Mouse (Mus musculus): ENCODE data around the gene Nav2. TPM values are rescaled to one million over a fixed set of nuclear protein-coding genes. Genes with fewer than 3 reads are reported as not detected.

The Nav2 gene
- polyA plus RNA-seq, 1 experiment = 51.7 TPM

GRCm38 (mm10) chr7:49176590-49177201 lies 268.2 kb downstream of the Nav2 start:
- Histone ChIP-seq H3K4me3 (ENCODE audit: low read depth, low read length) (no peak overlapping the region), H3K36me3 (ENCODE audit: control insufficient read depth, insufficient read depth, low read length, poor library complexity, severe bottlenecking) (no peaks in the 10 kb centered on the region), H3K27me3 (ENCODE audit: control insufficient read depth, insufficient read depth, low read length, poor library complexity, severe bottlenecking) (no peaks in the 10 kb centered on the region), H3K9me3 (replicated peaks; ENCODE audit: control insufficient read depth, insufficient read depth, low read length, poor library complexity, severe bottlenecking) (no peaks in the 10 kb centered on the region), H3K9ac (ENCODE audit: low read depth, poor library complexity, severe bottlenecking) (no peak overlapping the region), H3K27ac (ENCODE audit: insufficient read depth, low read length) (no peak overlapping the region), H3K4me1 (ENCODE audit: control insufficient read depth, insufficient read depth, low read length) (no peaks in the 10 kb centered on the region)
- TF ChIP-seq CTCF (IDR thresholded peaks at IDR 0.05; ENCODE audit: low read depth, low read length) (no peak), EP300 (IDR thresholded peaks at IDR 0.05; ENCODE audit: insufficient read depth, low read depth, low read length) (no peak), POLR2A (IDR thresholded peaks at IDR 0.05; ENCODE audit: insufficient read depth, low read length) (no peak)

DNA sequence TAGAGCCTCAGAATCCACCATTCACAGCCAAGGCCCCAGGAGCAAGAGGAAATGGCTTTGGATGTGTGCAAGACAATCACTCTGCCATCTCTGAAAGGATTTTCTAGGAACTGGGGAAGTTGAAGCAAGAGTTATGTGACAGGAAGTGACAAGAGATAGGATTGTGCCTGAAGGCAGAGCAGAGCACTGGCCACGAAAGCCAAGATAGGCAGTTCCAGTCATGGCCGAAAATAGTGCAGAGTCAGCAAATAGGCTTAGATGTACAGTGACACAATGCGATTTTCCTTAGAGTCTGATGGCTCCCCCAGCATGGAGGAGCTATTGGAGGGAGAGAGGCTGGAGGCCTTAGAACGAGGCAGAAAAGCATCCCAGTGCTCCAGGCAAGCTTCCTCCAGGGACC lies 269.7 kb downstream of the Nav2 start:
- no peak overlapping the region for H3K27ac ChIP-seq (ENCODE audit: insufficient read depth, low read length)
- H3K4me3 ChIP-seq (ENCODE audit: low read depth, low read length) = no peak overlapping the region
- no peaks in the 10 kb centered on the region for H3K9me3 ChIP-seq (replicated peaks; ENCODE audit: control insufficient read depth, insufficient read depth, low read length, poor library complexity, severe bottlenecking)
- no peaks in the 10 kb centered on the region for H3K36me3 ChIP-seq (ENCODE audit: control insufficient read depth, insufficient read depth, low read length, poor library complexity, severe bottlenecking)
- H3K27me3 ChIP-seq (ENCODE audit: control insufficient read depth, insufficient read depth, low read length, poor library complexity, severe bottlenecking) = no peaks in the 10 kb centered on the region
- H3K4me1 ChIP-seq (ENCODE audit: control insufficient read depth, insufficient read depth, low read length) = no peaks in the 10 kb centered on the region
- no peak overlapping the region for H3K9ac ChIP-seq (ENCODE audit: low read depth, poor library complexity, severe bottlenecking)
- no peak for TF ChIP-seq POLR2A (IDR thresholded peaks at IDR 0.05; ENCODE audit: insufficient read depth, low read length)
- TF ChIP-seq CTCF (IDR thresholded peaks at IDR 0.05; ENCODE audit: low read depth, low read length) = no peak
- no peak for TF ChIP-seq EP300 (IDR thresholded peaks at IDR 0.05; ENCODE audit: insufficient read depth, low read depth, low read length)

GRCm38 (mm10) chr7:49181010-49181409 lies 272.5 kb downstream of the Nav2 start:
- Histone ChIP-seq H3K4me3 (ENCODE audit: low read depth, low read length) (no peak overlapping the region), H3K27me3 (ENCODE audit: control insufficient read depth, insufficient read depth, low read length, poor library complexity, severe bottlenecking) (no peaks in the 10 kb centered on the region), H3K9me3 (replicated peaks; ENCODE audit: control insufficient read depth, insufficient read depth, low read length, poor library complexity, severe bottlenecking) (no peaks in the 10 kb centered on the region), H3K27ac (ENCODE audit: insufficient read depth, low read length) (no peak overlapping the region), H3K9ac (ENCODE audit: low read depth, poor library complexity, severe bottlenecking) (no peak overlapping the region), H3K36me3 (ENCODE audit: control insufficient read depth, insufficient read depth, low read length, poor library complexity, severe bottlenecking) (no peaks in the 10 kb centered on the region), H3K4me1 (ENCODE audit: control insufficient read depth, insufficient read depth, low read length) (no peaks in the 10 kb centered on the region)
- TF ChIP-seq POLR2A (IDR thresholded peaks at IDR 0.05; ENCODE audit: insufficient read depth, low read length) (no peak), EP300 (IDR thresholded peaks at IDR 0.05; ENCODE audit: insufficient read depth, low read depth, low read length) (no peak), CTCF (IDR thresholded peaks at IDR 0.05; ENCODE audit: low read depth, low read length) (no peak)

DNA sequence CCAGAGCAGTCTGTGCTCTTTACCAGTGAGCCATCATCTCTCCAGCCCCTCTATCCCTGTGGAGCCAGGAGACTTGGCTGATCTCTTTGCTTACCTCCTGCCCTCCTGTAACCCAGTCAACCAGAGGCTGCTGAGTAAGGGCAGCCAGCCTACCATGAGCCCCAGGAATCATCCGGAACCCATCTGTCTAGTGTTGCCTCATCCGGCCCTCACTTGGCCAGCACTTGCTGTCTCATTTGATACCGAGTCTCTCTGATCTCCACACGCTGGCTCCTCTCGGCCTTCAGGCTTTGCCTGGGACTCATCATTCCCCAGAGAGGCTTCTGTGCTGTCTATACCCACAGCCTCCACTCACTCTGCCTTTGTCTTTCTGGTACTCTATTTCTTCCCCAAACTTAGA lies 273.9 kb downstream of the Nav2 start:
- no peak overlapping the region for H3K27ac ChIP-seq (ENCODE audit: insufficient read depth, low read length)
- no peaks in the 10 kb centered on the region for H3K9me3 ChIP-seq (replicated peaks; ENCODE audit: control insufficient read depth, insufficient read depth, low read length, poor library complexity, severe bottlenecking)
- H3K36me3 ChIP-seq (ENCODE audit: control insufficient read depth, insufficient read depth, low read length, poor library complexity, severe bottlenecking) = no peaks in the 10 kb centered on the region
- H3K9ac ChIP-seq (ENCODE audit: low read depth, poor library complexity, severe bottlenecking) = no peak overlapping the region
- no peaks in the 10 kb centered on the region for H3K4me1 ChIP-seq (ENCODE audit: control insufficient read depth, insufficient read depth, low read length)
- no peak for TF ChIP-seq CTCF (IDR thresholded peaks at IDR 0.05; ENCODE audit: low read depth, low read length)
- no peak for TF ChIP-seq EP300 (IDR thresholded peaks at IDR 0.05; ENCODE audit: insufficient read depth, low read depth, low read length)
- no peak for TF ChIP-seq POLR2A (IDR thresholded peaks at IDR 0.05; ENCODE audit: insufficient read depth, low read length)
- H3K4me3 ChIP-seq (ENCODE audit: low read depth, low read length) = no peak overlapping the region
- H3K27me3 ChIP-seq (ENCODE audit: control insufficient read depth, insufficient read depth, low read length, poor library complexity, severe bottlenecking) = no peaks in the 10 kb centered on the region

DNA sequence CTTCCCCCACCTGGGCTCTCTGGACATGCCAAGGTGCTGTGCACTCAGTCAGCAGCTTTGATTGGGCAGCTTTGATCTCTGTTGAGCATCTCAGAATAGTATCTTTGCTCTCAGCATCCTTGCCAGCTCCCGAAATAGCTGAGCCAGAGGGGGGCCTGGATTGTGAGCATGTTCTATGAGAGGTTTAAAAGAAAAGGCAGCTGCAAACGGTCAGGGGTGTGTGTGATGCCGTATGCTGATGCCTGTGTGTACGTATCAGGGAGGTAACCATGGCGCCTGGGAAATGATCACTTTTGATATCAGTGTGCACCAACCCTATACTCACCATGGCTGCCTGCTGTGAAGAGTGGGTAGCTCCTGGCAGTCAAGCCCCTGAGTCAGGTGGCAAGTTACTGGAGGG lies 275.2 kb downstream of the Nav2 start:
- Histone ChIP-seq H3K4me3 (ENCODE audit: low read depth, low read length) (no peak overlapping the region), H3K27ac (ENCODE audit: insufficient read depth, low read length) (no peak overlapping the region), H3K27me3 (ENCODE audit: control insufficient read depth, insufficient read depth, low read length, poor library complexity, severe bottlenecking) (no peaks in the 10 kb centered on the region), H3K9me3 (replicated peaks; ENCODE audit: control insufficient read depth, insufficient read depth, low read length, poor library complexity, severe bottlenecking) (no peaks in the 10 kb centered on the region), H3K9ac (ENCODE audit: low read depth, poor library complexity, severe bottlenecking) (no peak overlapping the region), H3K36me3 (ENCODE audit: control insufficient read depth, insufficient read depth, low read length, poor library complexity, severe bottlenecking) (no peaks in the 10 kb centered on the region), H3K4me1 (ENCODE audit: control insufficient read depth, insufficient read depth, low read length) (no peaks in the 10 kb centered on the region)
- TF ChIP-seq CTCF (IDR thresholded peaks at IDR 0.05; ENCODE audit: low read depth, low read length) (no peak), EP300 (IDR thresholded peaks at IDR 0.05; ENCODE audit: insufficient read depth, low read depth, low read length) (no peak), POLR2A (IDR thresholded peaks at IDR 0.05; ENCODE audit: insufficient read depth, low read length) (no peak)

GRCm38 (mm10) chr7:49185991-49186390 lies 277.5 kb downstream of the Nav2 start:
- Histone ChIP-seq H3K4me3 (ENCODE audit: low read depth, low read length) (no peak overlapping the region), H3K4me1 (ENCODE audit: control insufficient read depth, insufficient read depth, low read length) (no peaks in the 10 kb centered on the region)

More at GRCm38 (mm10) chr7:49185991-49186390, 277.5 kb downstream of the Nav2 start:
- Histone ChIP-seq H3K36me3 (ENCODE audit: control insufficient read depth, insufficient read depth, low read length, poor library complexity, severe bottlenecking) (no peaks in the 10 kb centered on the region), H3K27me3 (ENCODE audit: control insufficient read depth, insufficient read depth, low read length, poor library complexity, severe bottlenecking) (no peaks in the 10 kb centered on the region), H3K27ac (ENCODE audit: insufficient read depth, low read length) (no peak overlapping the region), H3K9ac (ENCODE audit: low read depth, poor library complexity, severe bottlenecking) (no peak overlapping the region), H3K9me3 (replicated peaks; ENCODE audit: control insufficient read depth, insufficient read depth, low read length, poor library complexity, severe bottlenecking) (no peaks in the 10 kb centered on the region)
- TF ChIP-seq POLR2A (IDR thresholded peaks at IDR 0.05; ENCODE audit: insufficient read depth, low read length) = no peak
- no peak for TF ChIP-seq EP300 (IDR thresholded peaks at IDR 0.05; ENCODE audit: insufficient read depth, low read depth, low read length)
- no peak for TF ChIP-seq CTCF (IDR thresholded peaks at IDR 0.05; ENCODE audit: low read depth, low read length)

Data from ES-Bruce4 (cell line).